Mouse (Mus musculus) heart, adult 18-20 months (tissue): Measurements from ENCODE around the gene Fjx1. TPM values are rescaled to one million over a fixed set of nuclear protein-coding genes. Genes with fewer than 3 reads are reported as not detected.

Experiments used
- DNase-seq, 2 experiments: peaks; one replicate each; pipeline ENCODE4 v3.0.0; 2021 to 2022; ENCODE audit warnings: mixed read lengths in 1 of 2
- total RNA-seq, 2 experiments: library from RNA; stranded (reverse); gene quantifications; 2 replicates each; pipeline ENCODE4 v1.2.3; 2021

The Fjx1 gene
- total RNA-seq, 2 experiments from 2014 or later = 0.10 to 0.32 TPM

DNA sequence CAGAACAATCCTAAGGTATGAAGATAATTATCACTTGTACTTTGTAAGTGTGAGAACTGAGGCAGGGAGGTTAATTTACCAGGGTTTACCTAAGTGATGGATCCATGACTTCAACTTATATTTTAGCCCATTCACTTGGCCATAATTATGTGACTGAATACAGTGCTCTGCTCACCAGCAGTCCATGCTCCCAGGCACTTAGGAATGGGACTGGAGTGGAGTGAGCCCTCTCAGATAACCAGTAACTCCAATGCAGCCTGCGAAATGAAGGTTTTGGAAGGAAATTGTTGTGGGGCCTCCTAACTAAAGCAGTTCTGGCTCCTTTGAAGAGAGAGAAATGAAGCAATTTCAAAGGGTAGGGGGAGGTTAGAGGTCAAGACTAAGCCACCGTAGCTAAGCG lies 25.9 kb downstream of the Fjx1 start:
- no peak for DNase-seq

DNA sequence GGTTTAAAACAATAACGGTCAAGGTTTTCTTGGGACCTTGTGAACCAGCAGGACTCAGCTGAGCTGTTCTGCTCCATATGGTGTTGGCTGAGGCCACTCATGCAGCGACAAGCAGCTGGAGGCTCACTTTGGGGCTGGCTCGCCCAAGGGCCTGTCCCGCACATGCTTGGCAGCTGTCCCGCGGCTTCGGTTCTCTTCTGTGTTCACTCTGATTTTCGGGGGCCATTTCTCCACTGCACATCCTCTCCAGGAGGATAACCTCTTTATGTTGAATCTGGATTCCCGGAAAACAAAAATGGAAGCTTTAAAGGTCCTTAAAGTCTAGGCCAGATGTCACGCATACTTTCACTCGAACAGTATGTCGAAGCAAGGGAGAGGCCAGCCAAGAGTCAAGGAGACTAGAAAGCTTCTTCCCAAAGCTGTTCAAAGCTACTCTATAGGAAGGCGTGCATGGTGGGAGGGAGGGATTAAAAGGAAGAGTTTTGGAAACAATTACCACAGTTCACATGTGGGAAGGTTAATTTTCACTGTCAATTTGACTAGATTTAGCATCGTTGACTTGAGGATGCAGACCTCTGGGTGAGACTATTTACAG lies 36.1 kb downstream of the Fjx1 start:
- no peak for DNase-seq

DNA sequence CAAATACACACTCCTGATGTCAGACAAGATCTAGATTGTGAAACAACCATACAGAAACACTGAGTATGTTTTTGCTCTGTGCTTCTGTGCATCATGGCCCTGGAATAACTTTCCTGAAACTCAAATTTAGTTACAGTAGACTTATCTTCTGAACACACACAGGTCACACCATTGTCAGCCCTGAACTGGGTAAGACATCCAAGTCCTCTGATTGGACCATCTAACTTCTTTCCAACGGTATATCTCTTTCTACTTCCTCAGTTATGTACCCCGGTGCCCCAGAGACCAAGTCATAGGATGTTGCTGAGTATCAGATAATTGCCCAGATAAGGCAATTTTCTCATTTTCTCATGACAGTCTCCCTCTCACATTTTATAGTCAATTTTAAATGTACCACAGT lies 39.6 kb downstream of the Fjx1 start:
- no peak for DNase-seq

DNA sequence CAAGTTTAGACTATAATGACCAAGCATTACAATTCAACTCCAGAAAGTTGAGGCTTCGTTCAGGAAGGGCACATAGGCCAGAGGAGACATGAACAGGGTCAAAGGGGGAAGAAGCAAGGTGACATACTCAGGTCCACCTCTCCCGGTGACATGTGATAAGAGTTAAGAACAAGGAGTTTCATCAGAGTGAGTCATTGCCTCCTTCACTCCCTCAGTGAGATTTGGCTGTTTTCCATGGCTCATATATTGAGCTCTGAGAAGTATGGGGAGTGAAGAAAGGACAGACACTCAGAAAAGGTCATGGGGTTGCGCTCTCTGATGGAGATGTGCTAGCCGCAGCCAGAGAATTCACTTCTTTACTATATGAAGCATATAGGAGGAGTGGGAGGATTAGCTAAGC lies 41.7 kb downstream of the Fjx1 start:
- DNase-seq = no peak

DNA sequence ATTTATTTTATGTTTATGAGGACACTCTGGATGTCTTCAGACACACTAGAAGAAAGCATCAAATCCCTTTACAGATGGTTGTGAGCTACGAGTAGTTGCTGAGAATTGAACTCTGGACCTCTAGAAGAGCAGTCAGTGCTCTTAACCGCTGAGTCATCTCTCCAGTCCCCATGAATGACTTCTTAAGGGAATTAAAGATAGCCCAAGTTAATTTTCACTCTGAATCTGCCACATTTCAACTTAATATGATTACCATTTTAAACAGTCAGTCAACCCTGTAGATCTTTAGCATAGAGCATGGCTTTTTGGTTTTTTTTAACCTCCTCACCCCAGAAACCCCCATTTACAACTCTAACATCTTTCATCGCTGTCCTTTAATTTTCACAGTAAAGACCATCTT lies 42.6 kb downstream of the Fjx1 start:
- no peak for DNase-seq

DNA sequence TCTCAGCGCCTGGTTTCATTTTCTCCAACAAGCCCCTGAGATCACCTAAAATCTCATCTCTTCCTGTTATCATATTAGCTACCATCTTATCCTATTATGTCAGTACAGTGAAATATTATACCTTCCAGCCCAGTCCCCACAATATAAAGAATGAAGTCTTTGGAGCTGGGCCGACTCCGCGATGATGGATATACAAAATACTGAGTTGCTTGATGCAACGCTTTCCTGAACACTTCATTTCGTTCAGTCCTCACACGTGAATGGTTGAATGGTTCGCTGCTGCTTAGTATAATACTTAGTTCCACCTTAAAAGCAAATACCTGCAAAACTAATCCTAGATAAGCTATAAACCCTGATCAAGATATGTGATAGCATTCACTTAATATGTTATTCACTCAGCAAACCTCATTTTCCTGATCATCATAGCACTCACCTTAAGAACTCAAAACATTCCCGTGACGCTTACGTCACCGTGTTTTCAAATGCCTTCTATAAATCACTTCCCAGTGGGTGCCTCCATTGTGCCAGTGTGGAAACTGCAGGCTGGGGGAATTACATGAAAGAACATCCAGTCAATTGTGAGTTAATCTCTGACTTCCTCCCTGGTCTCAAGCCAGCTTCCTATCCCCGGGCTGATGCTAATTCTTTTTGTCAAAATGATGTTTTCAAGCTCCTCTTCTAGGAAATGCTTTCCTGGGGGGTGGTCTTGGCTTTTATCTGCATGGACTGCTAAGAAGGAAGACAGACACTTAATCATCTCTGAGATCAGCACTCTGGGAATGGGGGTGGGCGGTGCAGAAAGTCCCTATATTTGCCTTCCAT lies 44.7 kb downstream of the Fjx1 start, which contains the start of gene Trim44:
Trim44 (minus strand) TSS at position 466 of the 822 bp plus-strand sequence.
- DNase-seq = no peak

DNA sequence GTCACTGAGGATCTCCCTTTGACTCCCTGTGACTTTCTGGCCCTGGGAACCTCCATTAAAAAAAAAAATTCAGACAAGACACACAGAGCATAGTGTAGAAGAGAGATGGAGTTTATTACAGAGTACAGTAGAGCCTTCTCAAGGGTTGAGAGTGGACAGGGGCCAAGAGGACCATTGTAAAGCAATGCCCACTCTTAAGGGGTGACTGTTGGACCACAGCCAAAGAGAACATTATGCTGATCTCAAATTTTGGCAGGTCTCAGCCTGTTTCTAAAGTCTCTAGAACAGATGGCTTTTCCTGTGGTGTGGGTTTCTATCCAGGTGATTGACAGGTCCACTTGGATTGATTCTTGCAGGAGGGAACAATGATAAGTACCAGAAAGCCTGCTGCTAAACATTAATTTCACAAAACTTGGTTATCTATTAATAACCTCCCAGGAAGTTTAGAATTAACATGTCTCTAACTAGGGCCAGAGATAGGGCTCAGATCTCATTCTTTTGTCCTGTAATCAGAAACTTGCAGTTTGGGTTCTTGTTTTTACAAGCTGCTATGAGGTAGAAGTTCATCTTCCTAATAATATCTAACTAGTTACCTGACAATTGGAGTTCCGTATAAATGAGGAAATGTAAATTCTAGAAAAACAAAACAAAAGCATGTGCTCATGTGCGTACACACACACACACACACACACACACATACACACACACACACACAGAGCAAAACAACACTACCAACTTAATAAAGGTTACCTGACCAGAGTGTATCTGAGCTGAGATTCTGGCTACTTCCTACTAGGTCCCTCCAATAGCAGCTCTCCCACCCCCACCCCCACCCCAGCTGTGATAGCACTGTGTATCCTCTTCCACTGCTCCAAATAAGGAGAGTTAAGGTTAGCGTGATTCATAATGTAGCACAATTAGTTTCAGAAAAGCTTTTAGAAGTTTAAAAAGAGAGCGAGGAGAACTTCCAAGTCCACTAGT lies 45.7 kb downstream of the Fjx1 start:
- DNase-seq = no peak

DNA sequence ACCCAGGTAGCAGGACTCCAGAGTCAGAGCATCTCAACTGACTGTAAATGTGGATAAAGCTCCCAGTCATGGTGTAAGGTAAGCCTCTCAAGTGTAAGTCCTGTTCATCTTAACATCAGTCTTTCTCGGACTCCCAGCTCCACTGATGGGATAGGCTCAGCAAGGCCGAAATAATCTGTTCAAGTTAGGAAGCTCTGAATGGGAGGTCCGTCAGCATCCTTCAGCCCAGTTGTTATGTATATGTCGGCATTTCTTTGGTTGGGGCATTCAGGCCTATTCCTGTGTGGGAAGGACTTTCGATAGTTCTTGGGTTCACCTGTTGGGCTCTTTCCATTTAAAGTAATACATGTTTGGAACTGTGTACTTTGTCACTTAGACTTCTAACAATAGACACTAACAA lies 48.3 kb downstream of the Fjx1 start:
- no peak for DNase-seq

DNA sequence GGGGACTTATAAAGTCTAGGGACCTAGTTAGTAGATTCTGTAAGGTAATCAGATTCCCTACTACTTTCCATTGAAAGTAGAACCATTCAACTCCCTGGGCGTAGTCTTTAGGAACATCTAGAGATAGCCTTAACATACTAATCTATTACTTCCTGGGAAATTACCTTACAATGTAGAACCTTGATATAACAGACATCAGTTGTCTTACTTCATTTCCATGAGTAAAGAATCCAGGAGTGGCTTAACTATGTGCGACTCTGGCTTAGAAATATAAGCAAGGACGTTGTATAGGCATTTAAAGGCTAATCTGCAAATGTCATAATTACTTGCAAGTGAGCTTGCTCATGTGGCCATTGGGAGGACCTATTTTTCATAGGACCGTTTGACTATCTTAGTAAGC lies 49.0 kb downstream of the Fjx1 start:
- DNase-seq = no peak

DNA sequence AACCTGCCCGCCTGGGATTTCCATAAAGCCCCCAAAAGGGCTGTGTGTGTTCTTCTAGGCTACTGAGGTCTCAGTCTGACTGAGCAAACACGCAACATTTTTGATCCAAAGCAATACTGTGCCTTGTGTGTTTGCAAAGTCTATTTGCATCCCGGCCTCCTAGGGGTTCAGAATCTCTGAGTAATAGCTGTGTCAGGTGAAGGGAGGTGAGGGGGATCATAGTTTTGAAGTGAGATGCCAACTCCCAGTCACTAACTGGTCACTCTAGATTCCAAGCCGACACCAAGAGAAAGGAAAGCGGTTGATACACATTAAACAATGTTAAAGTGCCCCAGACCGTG lies 51.0 kb downstream of the Fjx1 start:
- no peak for DNase-seq

DNA sequence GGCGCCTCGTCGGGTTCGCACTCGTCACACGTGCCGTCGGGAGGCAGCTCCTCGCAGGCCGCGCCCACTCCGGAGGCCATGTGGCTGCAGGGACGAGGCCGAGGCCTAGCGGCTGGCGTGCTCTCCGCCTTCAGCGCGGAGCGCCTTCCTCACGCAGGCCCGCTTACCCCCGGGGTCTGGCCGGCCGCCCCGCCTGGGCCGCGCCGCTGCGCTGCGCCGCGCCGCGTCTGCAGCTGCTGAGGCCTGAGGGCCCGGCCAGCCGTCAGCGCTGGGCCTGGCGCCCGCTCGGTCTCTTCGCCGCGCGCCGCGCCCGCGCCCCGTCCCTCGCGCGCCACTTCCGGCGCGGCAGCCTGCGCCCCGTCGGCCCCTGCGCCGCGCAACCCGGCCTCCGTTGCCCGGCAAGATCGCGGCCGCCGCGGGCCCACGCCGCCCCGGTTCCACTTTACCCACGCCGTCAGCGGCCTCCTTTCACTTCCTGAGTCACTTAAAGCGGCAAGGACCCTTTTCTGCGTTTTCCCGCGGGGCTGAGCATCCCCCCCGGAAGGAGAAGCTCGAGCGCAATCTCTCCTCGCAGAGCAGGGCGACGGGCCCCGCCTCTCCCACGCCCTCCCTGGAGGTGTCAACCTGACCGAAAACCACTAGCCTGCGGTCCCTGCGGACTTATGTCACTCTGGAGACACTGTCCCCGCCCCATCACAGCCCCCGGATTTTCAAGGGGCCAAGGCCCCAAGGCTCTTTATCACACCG lies 51.5 kb downstream of the Fjx1 start:
- peak; percentile 90 to 92 for DNase-seq

DNA sequence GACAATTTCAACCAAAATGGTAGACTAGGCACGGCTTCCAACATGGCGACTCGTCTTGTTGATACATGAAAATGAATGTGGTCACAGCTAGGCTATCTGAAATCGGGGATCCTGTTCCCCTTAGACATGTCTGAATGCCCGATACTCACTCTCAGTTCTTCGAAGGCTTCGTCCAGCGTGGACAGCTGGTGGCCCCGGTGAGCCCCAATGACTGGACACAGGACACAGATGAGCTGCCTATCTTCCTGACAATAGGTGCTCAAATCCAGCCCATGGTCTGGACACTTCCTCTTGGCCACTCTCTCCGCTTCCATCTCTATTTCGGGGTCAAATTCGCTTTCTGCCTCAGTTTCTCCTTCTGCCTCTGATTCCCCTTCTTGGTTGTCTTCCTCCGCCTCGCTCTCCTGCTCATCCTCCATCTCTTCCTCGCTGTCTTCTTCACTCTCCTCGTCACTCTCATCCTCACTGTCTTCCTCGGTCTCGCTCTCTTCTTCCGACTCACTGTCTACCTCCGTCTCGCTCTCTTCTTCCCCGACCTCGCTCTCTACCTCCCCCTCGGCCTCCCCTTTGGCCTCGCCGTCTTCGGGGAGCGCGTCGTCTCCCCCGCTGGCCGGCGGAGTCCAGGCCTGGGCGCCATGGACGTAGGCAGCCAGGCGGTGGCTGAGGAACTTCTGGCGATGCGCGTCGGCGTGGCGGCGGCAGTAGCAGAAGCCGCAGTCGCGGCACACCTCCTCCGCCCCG lies 52.3 kb downstream of the Fjx1 start:
- DNase-seq = peak in 1 of 2 experiments; percentile 18

Other genes starting within 250 kb of the Fjx1 start
- gene Trim44, start 44.7 kb downstream of the Fjx1 start, total RNA-seq = 10 to 100 TPM; 28.1 to 28.2 TPM
- 1 to 10 TPM; 1.5 to 1.6 TPM for gene Pamr1, start 97.5 kb upstream of the Fjx1 start, total RNA-seq
- under 1 TPM; 0.22 to 0.62 TPM for gene Slc1a2, start 206.2 kb upstream of the Fjx1 start, total RNA-seq